Mouse (Mus musculus) embryonic facial prominence, embryonic 11.5 days (tissue): Measurements from ENCODE around the gene Abhd2. TPM values are rescaled to one million over a fixed set of nuclear protein-coding genes. Genes with fewer than 3 reads are reported as not detected.

Experiments
- ATAC-seq: fragments of 200-750 bp; cut with Nextera tagmentation; replicated peaks from 2 replicates; pipeline ENCODE4 v1.8.0; 2017; ENCODE audit warnings: low read depth; ENCODE audit not compliant: insufficient number of reproducible peaks, low FRiP score, low TSS enrichment
- DNase-seq: peaks from one replicate; pipeline ENCODE4 v3.0.0-alpha.2; 2015; ENCODE audit warnings: low spot score
- H3K27ac ChIP-seq: fragments of 300-500 bp; sonication (generic); replicated peaks from 2 replicates; pipeline ENCODE4 v1.5.1; 2014; ENCODE audit warnings: mild to moderate bottlenecking, low read depth, low read length, control low read depth
- H3K27me3 ChIP-seq: fragments of 300-500 bp; sonication (generic); 2 replicates; pipeline ENCODE4 v1.6.1; 2014; ENCODE audit warnings: mild to moderate bottlenecking, low read length, moderate library complexity, mixed read lengths; ENCODE audit not compliant: control insufficient read depth, insufficient read depth
- H3K36me3 ChIP-seq: fragments of 300-500 bp; sonication (generic); replicated peaks from 2 replicates; pipeline ENCODE4 v1.6.1; 2014; ENCODE audit warnings: low read depth, mild to moderate bottlenecking, low read length, moderate library complexity, mixed read lengths; ENCODE audit not compliant: control insufficient read depth, insufficient read depth
- H3K4me1 ChIP-seq: fragments of 300-500 bp; sonication (generic); 2 replicates; pipeline ENCODE4 v1.6.1; 2014; ENCODE audit warnings: low read length, mixed read lengths; ENCODE audit not compliant: control insufficient read depth, insufficient read depth
- H3K4me2 ChIP-seq: fragments of 300-500 bp; sonication (generic); 2 replicates; pipeline ENCODE4 v1.6.1; 2014; ENCODE audit warnings: low read depth, mild to moderate bottlenecking, control low read depth, low read length, moderate library complexity
- H3K4me3 ChIP-seq: fragments of 300-500 bp; sonication (generic); 2 replicates; pipeline ENCODE4 v1.5.1; 2014; ENCODE audit warnings: low read depth, low read length, control low read depth
- H3K9ac ChIP-seq: fragments of 300-500 bp; sonication (generic); replicated peaks from 2 replicates; pipeline ENCODE4 v1.6.1; 2014; ENCODE audit warnings: mild to moderate bottlenecking, control low read depth, low read length
- H3K9me3 ChIP-seq: fragments of 300-500 bp; sonication (generic); replicated peaks from 2 replicates; pipeline ENCODE4 v1.6.1; 2016; ENCODE audit warnings: mild to moderate bottlenecking, low read length, inconsistent platforms, mixed read lengths; ENCODE audit not compliant: control insufficient read depth
- WGBS: fragments of 180-500 bp; shearing (Covaris S2); extraction: QIAGEN DNeasy Blood & Tissue Kit; methylation state at CpG from one replicate; pipeline ENCODE4 v1.1.7; 2014; 5-methylcytosine and 5-hydroxymethylcytosine counted together
- polyA plus RNA-seq: library from polyadenylated mRNA; unstranded; fragments of >200 nt; fragmentation: Nextera tagmentation; extraction: Ambion mirVana; gene quantifications from 2 replicates; pipeline ENCODE4 v1.2.1, GENCODE M21; 2014

Gene Abhd2
- polyA plus RNA-seq, 1 experiment from 2014 or later = 12.2 TPM

DNA sequence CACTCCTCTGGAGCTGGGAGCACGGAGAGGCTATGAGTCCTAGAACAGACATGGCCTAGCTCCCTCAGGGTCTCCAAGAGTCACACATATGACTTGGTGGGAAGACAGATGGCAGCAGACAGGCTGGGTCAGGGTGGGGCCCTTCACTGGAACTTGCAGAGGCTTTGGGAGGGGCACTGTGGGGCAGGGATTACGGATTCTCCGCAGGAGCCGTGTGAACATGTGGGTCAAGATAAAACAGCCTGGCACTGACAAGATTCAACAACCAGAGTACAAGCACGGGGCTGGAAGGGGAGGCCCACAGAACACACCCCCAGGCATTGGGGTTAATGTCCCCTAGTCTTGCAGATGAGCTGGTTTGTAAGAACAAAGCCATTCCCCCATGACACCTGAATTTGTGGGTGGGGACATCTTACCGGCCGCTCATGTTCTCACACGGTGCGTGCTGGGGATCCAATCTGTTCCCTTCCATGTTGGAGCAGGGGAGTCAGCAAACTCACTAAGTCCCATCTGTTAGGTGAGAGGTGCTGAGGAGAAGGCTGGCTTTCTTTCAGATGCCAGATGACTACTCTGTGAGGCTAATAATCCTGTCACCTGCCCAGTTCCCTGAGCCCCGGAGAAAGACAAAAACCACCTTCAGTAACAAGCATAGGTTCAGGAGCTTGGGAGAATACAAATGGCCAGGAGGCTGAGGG, 30.9 kb upstream of the Abhd2 start:
- ATAC-seq (no peak), DNase-seq (no peak)
- H3K36me3 ChIP-seq = no peaks in the 10 kb centered on the region
- H3K27ac ChIP-seq = no peak overlapping the region
- no peaks in the 10 kb centered on the region for H3K27me3 ChIP-seq
- no peaks in the 10 kb centered on the region for H3K9me3 ChIP-seq
- H3K4me3 ChIP-seq = no peak overlapping the region
- WGBS = 73% methylated on average over 10 of the region's 10 CpGs
- H3K4me1 ChIP-seq = no peaks in the 10 kb centered on the region
- no peak overlapping the region for H3K9ac ChIP-seq
- H3K4me2 ChIP-seq = no peak overlapping the region

DNA sequence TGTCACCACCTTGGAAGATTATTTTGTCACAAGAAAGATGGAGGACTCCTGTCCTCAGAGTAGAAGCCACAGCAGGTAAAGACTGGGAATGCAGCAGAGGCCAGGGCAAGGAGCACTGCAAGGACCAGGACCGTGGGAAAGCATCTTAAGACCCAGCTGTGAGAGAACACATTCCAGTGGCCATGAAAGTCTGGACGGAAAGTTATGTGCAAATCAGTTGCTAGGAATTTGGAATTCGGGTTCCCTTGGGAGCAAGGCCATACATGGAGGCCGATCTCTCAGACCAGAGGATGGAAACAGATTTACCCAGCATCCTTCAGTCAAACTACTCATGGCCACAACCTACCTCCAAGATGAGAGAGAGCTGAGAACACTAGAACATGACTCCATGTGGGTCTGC, 29.8 kb upstream of the Abhd2 start:
- Histone ChIP-seq H3K9me3 (no peaks in the 10 kb centered on the region), H3K27ac (no peak overlapping the region), H3K4me2 (no peak overlapping the region), H3K36me3 (no peaks in the 10 kb centered on the region), H3K9ac (no peak overlapping the region), H3K4me3 (no peak overlapping the region), H3K27me3 (no peaks in the 10 kb centered on the region), H3K4me1 (no peaks in the 10 kb centered on the region)
- 54% methylated on average over 4 of the region's 4 CpGs for WGBS
- ATAC-seq (no peak), DNase-seq (no peak)

DNA sequence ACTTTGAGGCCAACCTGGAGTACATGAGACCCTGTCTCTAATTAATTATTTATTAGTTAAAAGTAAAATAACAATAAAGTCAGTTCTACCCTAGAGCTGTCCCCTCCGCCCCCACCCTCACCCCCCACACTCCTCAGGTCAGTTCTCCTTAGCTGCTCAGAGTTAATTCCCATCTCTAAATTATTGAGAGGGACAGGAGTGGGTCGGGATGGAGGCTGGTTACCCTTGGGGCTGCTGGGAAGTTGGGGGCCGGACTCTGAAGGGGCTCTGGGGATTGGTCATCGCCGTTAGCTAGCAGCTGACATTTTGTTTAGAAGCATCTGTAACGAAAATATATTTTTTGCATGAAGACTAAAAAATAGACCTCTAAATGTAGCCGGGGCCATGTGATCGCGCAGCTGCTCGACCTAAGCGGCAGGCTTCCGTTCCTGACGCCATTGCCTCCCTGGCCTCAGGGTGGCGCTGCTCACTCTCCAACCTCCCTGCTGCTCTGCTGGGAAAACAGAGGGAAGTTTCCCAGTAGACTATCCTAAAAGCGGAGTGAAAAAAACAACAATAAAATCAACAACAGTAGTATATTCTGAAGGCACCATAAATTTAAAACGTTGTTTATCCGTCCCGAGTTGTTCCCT, 26.8 kb upstream of the Abhd2 start:
- no peak overlapping the region for H3K9ac ChIP-seq
- H3K36me3 ChIP-seq = no peaks in the 10 kb centered on the region

DNA sequence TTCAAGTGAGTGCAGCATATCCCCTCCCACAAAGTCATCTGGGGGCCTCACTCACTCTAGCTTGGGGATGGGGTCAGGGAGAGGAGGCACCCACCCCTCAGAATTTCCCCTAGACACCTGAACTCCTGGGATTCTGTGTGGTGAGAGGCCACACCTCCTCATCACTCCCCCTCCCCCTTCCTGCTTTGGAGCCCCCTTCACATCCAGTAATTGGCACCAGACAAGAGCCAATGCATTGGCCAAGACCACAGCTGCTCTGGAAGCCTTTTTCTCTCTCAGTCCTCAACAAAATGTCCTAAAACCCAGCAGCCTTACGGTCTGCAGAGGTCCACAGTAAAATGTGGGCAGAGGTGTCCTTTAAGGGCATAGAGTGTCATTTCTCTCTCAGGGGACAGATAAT, 25.6 kb upstream of the Abhd2 start:
- no peak overlapping the region for H3K4me2 ChIP-seq
- H3K4me1 ChIP-seq = no peaks in the 10 kb centered on the region
- no peaks in the 10 kb centered on the region for H3K9me3 ChIP-seq
- no peak overlapping the region for H3K9ac ChIP-seq
- no peak overlapping the region for H3K4me3 ChIP-seq
- H3K27ac ChIP-seq = no peak overlapping the region
- 62% methylated on average over 1 of the region's 1 CpGs for WGBS
- DNase-seq (no peak), ATAC-seq (no peak)
- H3K27me3 ChIP-seq = no peaks in the 10 kb centered on the region
- no peaks in the 10 kb centered on the region for H3K36me3 ChIP-seq

More for the DNA sequence above, 26.8 kb upstream of the Abhd2 start:
- H3K4me1 ChIP-seq = no peaks in the 10 kb centered on the region
- no peak overlapping the region; the same call in 1 of the 2 replicates for H3K4me2 ChIP-seq
- no peak overlapping the region; the same call in 1 of the 2 replicates for H3K4me3 ChIP-seq
- ATAC-seq (peak; percentile 48; the same call in 1 of the 2 replicates), DNase-seq (peak; percentile 79)
- no peaks in the 10 kb centered on the region for H3K27me3 ChIP-seq
- H3K27ac ChIP-seq = no peak overlapping the region
- H3K9me3 ChIP-seq = no peaks in the 10 kb centered on the region
- WGBS = 15% methylated on average over 18 of the region's 18 CpGs

DNA sequence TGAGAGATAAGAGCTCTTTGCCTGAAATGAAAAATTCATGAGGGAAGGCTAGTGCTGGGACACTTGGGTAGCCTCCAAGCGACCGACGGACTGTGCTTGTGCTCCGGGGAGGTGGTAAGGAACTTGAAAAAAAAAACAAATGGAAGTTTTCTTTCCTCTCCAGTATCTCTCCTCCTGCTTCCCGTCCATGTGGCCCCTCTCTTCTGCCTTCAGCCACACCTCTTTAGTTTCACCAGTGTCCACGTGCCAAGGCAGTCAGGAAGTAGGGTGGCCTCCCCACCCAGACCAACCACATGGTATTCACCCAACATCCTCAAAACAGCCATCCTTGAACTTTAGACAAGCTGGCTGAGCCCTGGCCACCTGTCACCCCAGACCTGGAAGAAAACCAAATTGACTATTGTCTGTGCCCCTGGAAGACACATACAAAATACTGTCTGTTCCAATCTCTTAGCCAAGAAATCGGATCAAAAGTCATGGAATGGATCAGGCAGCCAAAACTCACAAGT, 25.1 kb upstream of the Abhd2 start:
- Histone ChIP-seq H3K36me3 (no peaks in the 10 kb centered on the region), H3K4me1 (no peaks in the 10 kb centered on the region), H3K9me3 (no peaks in the 10 kb centered on the region), H3K27me3 (no peaks in the 10 kb centered on the region), H3K4me3 (no peak overlapping the region), H3K9ac (no peak overlapping the region), H3K4me2 (no peak overlapping the region), H3K27ac (no peak overlapping the region)
- no peak for DNase-seq
- ATAC-seq = no peak
- WGBS = 75% methylated on average over 7 of the region's 7 CpGs

DNA sequence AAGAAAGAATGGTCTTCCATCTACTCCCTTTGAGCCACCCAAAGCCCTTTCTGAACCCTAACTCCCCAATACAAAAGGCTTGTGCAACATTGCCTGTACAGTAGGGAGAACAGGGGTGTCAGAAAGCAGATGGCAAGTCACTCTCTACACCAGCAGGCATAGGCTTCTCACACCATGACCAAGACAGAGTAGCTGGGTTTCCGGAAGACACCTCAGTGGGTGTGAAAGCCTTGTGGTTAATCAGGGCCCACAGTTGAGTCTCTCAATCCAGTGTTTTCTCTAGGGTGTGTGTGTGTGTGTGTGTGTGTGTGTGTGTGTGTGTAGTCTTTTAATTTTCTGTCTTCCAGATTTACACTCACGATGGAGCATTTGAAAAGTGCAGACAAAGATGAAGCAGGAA, 23.4 kb upstream of the Abhd2 start:
- Histone ChIP-seq H3K4me2 (no peak overlapping the region), H3K9me3 (no peaks in the 10 kb centered on the region), H3K27ac (no peak overlapping the region), H3K36me3 (no peaks in the 10 kb centered on the region), H3K9ac (no peak overlapping the region), H3K27me3 (no peaks in the 10 kb centered on the region), H3K4me1 (no peaks in the 10 kb centered on the region), H3K4me3 (no peak overlapping the region)
- DNase-seq = no peak
- no peak for ATAC-seq
- 89% methylated on average over 2 of the region's 2 CpGs for WGBS

DNA sequence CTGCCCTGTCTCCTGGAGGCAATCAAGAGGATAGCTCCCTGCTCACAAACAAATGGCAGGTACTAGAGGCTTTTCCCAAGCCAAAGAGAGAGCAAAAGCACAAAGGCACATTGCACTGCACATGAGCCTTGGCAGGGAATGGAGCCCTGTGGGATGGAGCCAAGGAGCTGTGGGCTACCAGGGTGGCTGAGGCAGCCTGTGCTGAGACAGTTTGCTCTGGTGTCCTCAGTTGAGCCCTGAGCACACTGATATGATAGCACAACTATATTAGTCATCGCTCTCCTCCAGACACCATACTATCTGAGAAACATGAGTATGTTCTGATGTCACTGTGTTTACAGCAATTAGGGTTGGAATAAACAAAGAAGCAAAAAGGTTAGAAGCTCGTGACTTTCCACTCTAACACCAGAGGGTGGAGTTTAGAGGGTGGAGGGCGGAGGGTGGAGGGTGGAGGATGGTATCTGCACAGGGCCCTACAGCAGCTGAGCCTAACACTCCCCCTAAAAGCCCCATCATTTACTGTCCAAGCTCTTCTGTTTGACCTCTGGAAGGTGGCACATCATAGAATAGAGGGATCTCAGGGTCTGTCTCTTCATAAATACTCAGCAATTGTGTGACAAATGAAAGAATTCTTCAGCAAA, 18.6 kb upstream of the Abhd2 start:
- no peak overlapping the region for H3K4me2 ChIP-seq

DNA sequence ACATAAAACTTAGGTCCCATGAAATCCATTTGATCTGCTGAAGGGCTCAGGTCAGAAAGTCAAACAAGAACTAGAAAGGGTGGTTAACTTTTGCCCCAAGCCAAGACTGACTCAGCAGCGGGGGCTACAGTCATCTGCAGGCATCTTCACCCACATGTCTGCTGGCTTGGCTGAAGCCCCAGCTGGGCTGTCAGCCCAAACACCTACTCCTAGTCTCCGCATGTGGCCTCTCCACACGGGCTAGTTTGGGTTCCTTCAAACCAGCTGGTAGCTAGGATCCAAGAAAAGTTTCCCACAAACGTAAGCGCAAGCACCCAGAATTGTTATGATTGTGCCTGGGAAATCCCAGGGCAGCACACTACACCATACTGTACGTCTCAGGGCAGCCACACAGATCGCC, 17.6 kb upstream of the Abhd2 start:
- 90% methylated on average over 7 of the region's 7 CpGs for WGBS
- DNase-seq = no peak
- H3K27ac ChIP-seq = no peak overlapping the region
- no peak overlapping the region for H3K4me3 ChIP-seq
- H3K27me3 ChIP-seq = no peaks in the 10 kb centered on the region
- H3K4me2 ChIP-seq = no peak overlapping the region
- ATAC-seq = no peak
- no peaks in the 10 kb centered on the region for H3K4me1 ChIP-seq
- H3K9me3 ChIP-seq = no peaks in the 10 kb centered on the region
- H3K36me3 ChIP-seq = no peaks in the 10 kb centered on the region
- H3K9ac ChIP-seq = no peak overlapping the region

More for the DNA sequence above, 18.6 kb upstream of the Abhd2 start:
- Histone ChIP-seq H3K9ac (no peak overlapping the region), H3K27me3 (no peaks in the 10 kb centered on the region), H3K4me1 (no peaks in the 10 kb centered on the region), H3K27ac (no peak overlapping the region), H3K4me3 (no peak overlapping the region), H3K36me3 (no peaks in the 10 kb centered on the region), H3K9me3 (no peaks in the 10 kb centered on the region)
- 76% methylated on average over 3 of the region's 3 CpGs for WGBS
- DNase-seq (no peak), ATAC-seq (no peak)
